Mouse (Mus musculus) right cerebral cortex, adult 18-20 months (tissue): ENCODE measurements around the gene Vps37d.

Experiments used
- DNase-seq: peaks from one replicate; pipeline ENCODE4 v3.0.0; 2022; ENCODE audit warnings: mixed read lengths

Vps37d gene

GRCm38 (mm10) chr5:135025899-135026298, 52.2 kb downstream of the Vps37d start:
- peak; percentile 83 for DNase-seq

DNA sequence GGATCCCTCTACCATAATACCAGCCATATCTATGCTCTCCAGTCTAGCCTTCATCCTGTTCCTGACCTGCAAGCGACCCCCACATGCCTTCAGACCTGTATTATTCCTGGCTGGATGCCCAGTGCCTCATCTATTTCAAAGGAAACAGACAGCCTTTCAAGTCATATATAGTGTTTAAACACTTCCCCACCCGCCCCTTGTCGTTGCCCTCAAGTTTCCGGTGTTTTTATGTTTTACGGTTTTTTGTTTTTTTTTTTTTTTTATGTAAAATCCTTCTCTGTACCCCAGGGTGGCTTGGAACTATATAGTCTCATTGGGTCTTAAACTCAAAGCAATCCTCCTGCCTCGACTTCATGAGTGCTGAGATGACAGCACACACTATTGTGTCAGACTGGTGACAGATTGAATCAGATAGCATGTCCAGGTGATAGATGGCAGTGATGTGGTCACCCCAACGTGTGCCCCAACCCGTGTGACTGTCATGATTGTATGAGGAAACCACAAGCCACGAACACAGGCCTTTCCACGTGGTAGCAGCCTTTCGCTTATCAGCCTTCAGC, 53.3 kb downstream of the Vps37d start:
- DNase-seq, result no peak

- peak; percentile 91 for DNase-seq
Measured at GRCm38 (mm10) chr5:135023344-135024173, 54.5 kb downstream of the Vps37d start, which contains the start of gene Stx1a. Gene Stx1a, plus strand, starts transcription at chr5:135023482.
